Mouse (Mus musculus): ENCODE results near the gene Gtf2f1.

DNA sequence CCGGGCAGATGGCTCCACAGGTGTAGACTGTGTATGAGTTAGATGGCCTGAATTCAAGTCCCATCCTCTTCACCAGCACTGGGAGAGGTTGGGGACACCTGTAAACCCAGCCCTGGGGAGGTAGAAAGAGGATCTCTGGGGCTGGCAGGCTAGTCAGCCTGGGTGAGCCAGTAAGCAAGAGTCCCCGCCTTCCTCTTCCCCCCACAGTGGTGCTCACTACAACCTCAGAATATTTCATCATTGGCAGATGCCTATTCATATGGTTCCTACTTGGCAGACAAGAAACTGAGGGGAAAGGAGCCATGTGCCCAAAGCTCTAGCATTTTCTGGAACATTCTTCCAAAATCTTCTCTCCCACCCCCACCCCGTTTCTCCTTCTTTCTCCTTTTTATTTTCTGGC, 37.7 kb upstream of the Gtf2f1 start:
- TF ChIP-seq POLR2A (IDR thresholded peaks at IDR 0.05; ENCODE audit: control insufficient read depth, extremely low read depth, insufficient read depth, low read length, poor library complexity) = no peak
- no peak for TF ChIP-seq CTCF (IDR thresholded peaks at IDR 0.05; ENCODE audit: borderline replicate concordance, control insufficient read depth, extremely low read depth, insufficient read depth, low read length, poor library complexity)

All from thymus, adult 2 months (tissue).